Mouse (Mus musculus): ENCODE results near the gene Tex33.

GRCm38 (mm10) chr15:78438973-78439372 lies 43.3 kb upstream of the Tex33 start:
- TF ChIP-seq CTCF (IDR thresholded peaks at IDR 0.05; ENCODE audit: borderline replicate concordance, extremely low read depth, insufficient read depth, insufficient read length) (no peak), POLR2A (IDR thresholded peaks at IDR 0.05; ENCODE audit: borderline replicate concordance, extremely low read depth, insufficient read depth, insufficient read length, poor library complexity, severe bottlenecking) (no peak)
